In the genomic region with DNA sequence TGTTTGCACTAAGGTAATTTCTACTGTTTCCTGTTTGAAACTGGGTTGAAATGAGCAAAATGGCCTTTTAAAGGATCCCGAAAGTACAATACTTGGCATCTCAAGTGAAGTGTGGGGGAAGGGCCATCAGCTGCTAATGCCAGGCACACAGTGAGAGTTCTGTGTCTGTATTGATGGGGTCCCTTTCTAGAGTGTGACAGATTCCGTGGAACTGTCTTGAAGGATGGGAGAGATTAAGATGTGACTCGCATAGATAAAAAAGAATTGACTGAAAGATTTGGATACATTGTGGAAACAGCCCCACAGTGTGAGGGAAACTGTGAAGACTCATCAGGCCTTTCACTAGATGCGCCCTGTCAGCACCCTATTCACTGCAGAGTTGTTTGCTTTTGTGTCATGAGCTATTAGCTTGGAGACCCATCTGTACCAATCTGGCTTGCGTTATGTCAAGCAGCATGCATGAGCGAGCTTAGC, we compare ENCODE assay signal across 12 mouse cellular contexts.
DNase-seq lines count a peak whose midpoint lies in the region; ATAC-seq and TF ChIP-seq lines count a peak whose summit lies in the region.
"Had no signal": no experiment of that assay in that cellular context is flagged by ENCODE, and none has a peak within 500 bp of the region (broad histone marks: within the 10 kb centered on the region; RNA-seq: fewer than 3 reads in every experiment).

No protein-coding gene starts in this region.

- peak overlapping the region; percentile 33; the same call in 1 of the 2 replicates for H3K27ac ChIP-seq in heart, embryonic 15.5 days
- no peak overlapping the region for H3K27ac ChIP-seq in heart, embryonic 10.5 days
- H3K27ac ChIP-seq in forebrain, embryonic 14.5 days (ENCODE audit: low read depth, low read length) = no peak overlapping the region; the same call in 1 of the 2 replicates
- H3K27ac ChIP-seq in midbrain, embryonic 14.5 days (replicated peaks; ENCODE audit: low read depth, low read length) = peak overlapping the region; percentile 77

- WGBS in heart, embryonic 15.5 days = 56% methylated on average over 6 of the region's 6 CpGs
- WGBS in heart, embryonic 10.5 days = 36% methylated on average over 6 of the region's 6 CpGs
- 9% methylated on average over 6 of the region's 6 CpGs for WGBS in forebrain, embryonic 14.5 days
- 8% methylated on average over 6 of the region's 6 CpGs for whole genome bisulfite sequencing in midbrain, embryonic 14.5 days

- H3K27me3 ChIP-seq in heart, embryonic 15.5 days = no peaks in the 10 kb centered on the region
- no peaks in the 10 kb centered on the region for H3K27me3 ChIP-seq in heart, embryonic 10.5 days (ENCODE audit: insufficient read depth, poor library complexity, severe bottlenecking)
- H3K27me3 ChIP-seq in forebrain, embryonic 14.5 days (replicated peaks; ENCODE audit: control insufficient read depth, insufficient read depth, low read length) = no peaks in the 10 kb centered on the region
- H3K27me3 ChIP-seq in midbrain, embryonic 14.5 days (ENCODE audit: control insufficient read depth, insufficient read depth, low read length) = no peaks in the 10 kb centered on the region

- no peak for ATAC-seq in heart, embryonic 15.5 days (replicated peaks; ENCODE audit: insufficient number of reproducible peaks, insufficient read depth, low FRiP score, low read depth)
- peak; percentile 87 for ATAC-seq in forebrain, embryonic 14.5 days
- ATAC-seq in midbrain, embryonic 14.5 days (ENCODE audit: low FRiP score, low TSS enrichment) = peak; percentile 69

- peaks cover 41% of the 10 kb centered on the region for H3K4me1 ChIP-seq in heart, embryonic 15.5 days (replicated peaks)
- peaks cover 30% of the 10 kb centered on the region for H3K4me1 ChIP-seq in heart, embryonic 10.5 days
- peaks cover 32% of the 10 kb centered on the region for H3K4me1 ChIP-seq in forebrain, embryonic 14.5 days (ENCODE audit: control insufficient read depth, insufficient read depth, low read length)
- H3K4me1 ChIP-seq in midbrain, embryonic 14.5 days (ENCODE audit: control insufficient read depth, insufficient read depth, low read length) = peaks cover 35% of the 10 kb centered on the region

- no peak overlapping the region for H3K4me3 ChIP-seq in heart, embryonic 15.5 days
- no peak overlapping the region for H3K4me3 ChIP-seq in heart, embryonic 10.5 days
- no peak overlapping the region for H3K4me3 ChIP-seq in forebrain, embryonic 14.5 days (ENCODE audit: low read depth, low read length)
- H3K4me3 ChIP-seq in midbrain, embryonic 14.5 days (replicated peaks; ENCODE audit: low read depth, low read length) = no peak overlapping the region
- H3K4me3 ChIP-seq: erythroblast, embryonic 14.5 days; megakaryocyte, embryonic 14.5 days had no signal

- H3K9me3 ChIP-seq in heart, embryonic 15.5 days (replicated peaks) = no peaks in the 10 kb centered on the region
- no peaks in the 10 kb centered on the region for H3K9me3 ChIP-seq in heart, embryonic 10.5 days
- no peaks in the 10 kb centered on the region for H3K9me3 ChIP-seq in forebrain, embryonic 14.5 days (replicated peaks; ENCODE audit: control insufficient read depth, low read length)
- H3K9me3 ChIP-seq in midbrain, embryonic 14.5 days (ENCODE audit: control insufficient read depth, low read length) = no peaks in the 10 kb centered on the region
- H3K9me3 ChIP-seq: megakaryocyte, embryonic 14.5 days had no signal

- H3K9ac ChIP-seq in heart, embryonic 15.5 days = no peak overlapping the region
- H3K9ac ChIP-seq in forebrain, embryonic 14.5 days (ENCODE audit: low read length) = no peak overlapping the region
- no peak overlapping the region for H3K9ac ChIP-seq in midbrain, embryonic 14.5 days (replicated peaks; ENCODE audit: low read length)

- H3K4me2 ChIP-seq in heart, embryonic 15.5 days = no peak overlapping the region
- no peak overlapping the region for H3K4me2 ChIP-seq in forebrain, embryonic 14.5 days (ENCODE audit: low read length)
- peak overlapping the region; percentile 1; the same call in 1 of the 2 replicates for H3K4me2 ChIP-seq in midbrain, embryonic 14.5 days (ENCODE audit: low read length)

- DNase-seq in heart, embryonic 10.5 days (ENCODE audit: low spot score) = no peak
- DNase-seq in brain, embryonic 14.5 days (ENCODE audit: low read depth) = peak; percentile 95
- peak; percentile 93 for DNase-seq in forebrain, embryonic 14.5 days (ENCODE audit: low spot score)
- peak; percentile 76 for DNase-seq in midbrain, embryonic 14.5 days
- DNase-seq in urinary bladder, postnatal 25 days (ENCODE audit: low spot score) = no peak
- no peak for DNase-seq in spleen, postnatal 14 days (ENCODE audit: low spot score in 2 of 2)
- DNase-seq in spleen, adult 12 weeks (ENCODE audit: low spot score) = no peak
- DNase-seq: adrenal gland, adult 8-10 months; heart, postnatal 36 days had no signal

- TF ChIP-seq POLR2A in brain, embryonic 14.5 days (IDR thresholded peaks at IDR 0.05; ENCODE audit: borderline replicate concordance, extremely low read depth, insufficient read depth, insufficient read length, poor library complexity, severe bottlenecking) = no peak

- no peak for TF ChIP-seq CTCF in brain, embryonic 14.5 days (IDR thresholded peaks at IDR 0.05; ENCODE audit: borderline replicate concordance, extremely low read depth, insufficient read depth, insufficient read length)

- H3K36me3 ChIP-seq in heart, embryonic 15.5 days = no peaks in the 10 kb centered on the region; the same call in 1 of the 2 replicates
- H3K36me3 ChIP-seq in heart, embryonic 10.5 days = peaks cover 20% of the 10 kb centered on the region
- H3K36me3 ChIP-seq in forebrain, embryonic 14.5 days (ENCODE audit: control insufficient read depth, insufficient read depth, low read length) = peaks cover 7% of the 10 kb centered on the region; the same call in 1 of the 2 replicates
- 0 out of 2 replicates have a peak, but pooled peaks cover 3% of the 10 kb centered on the region for H3K36me3 ChIP-seq in midbrain, embryonic 14.5 days (ENCODE audit: control insufficient read depth, insufficient read depth, low read length)

Comparison
In these comparisons a context has a peak if more than half of its experiments do, and no peak if none do; other contexts are left out.
1. H3K27ac ChIP-seq: peak in heart, embryonic 15.5 days (single experiment) and midbrain, embryonic 14.5 days (single experiment); none in heart, embryonic 10.5 days (single experiment) and forebrain, embryonic 14.5 days (single experiment).
2. DNase-seq: peak in brain, embryonic 14.5 days (single experiment), forebrain, embryonic 14.5 days (single experiment) and midbrain, embryonic 14.5 days (single experiment); none in heart, embryonic 10.5 days (single experiment), urinary bladder, postnatal 25 days (single experiment), spleen, postnatal 14 days (0 of 2) and spleen, adult 12 weeks (single experiment).